Mouse (Mus musculus) embryonic fibroblast, embryonic 13.5 days (primary cell): ENCODE data around the gene Avl9. TPM values are rescaled to one million over a fixed set of nuclear protein-coding genes. Genes with fewer than 3 reads are reported as not detected.
A peak's percentile ranks its signal among the peaks of the same experiment; 100 is the strongest.

Source experiments
- H3K27ac ChIP-seq: 2 replicates; pipeline ENCODE4 v1.5.1; 2012; ENCODE audit warnings: low read length, control low read depth, inconsistent platforms; ENCODE audit not compliant: insufficient read depth
- H3K4me1 ChIP-seq: 2 replicates; pipeline ENCODE4 v1.6.1; 2011; ENCODE audit warnings: low read length; ENCODE audit not compliant: control insufficient read depth, insufficient read depth
- H3K4me3 ChIP-seq: 2 replicates; pipeline ENCODE4 v1.5.1; 2011; ENCODE audit warnings: mild to moderate bottlenecking, control low read depth, low read length; ENCODE audit not compliant: insufficient read depth
- CTCF ChIP-seq: IDR thresholded peaks from 2 replicates; pipeline ENCODE4 v1.5.1; 2011; ENCODE audit warnings: mild to moderate bottlenecking, control low read depth, low read length, moderate library complexity, borderline replicate concordance; ENCODE audit not compliant: insufficient read depth
- POLR2A ChIP-seq: IDR thresholded peaks from 2 replicates; pipeline ENCODE4 v1.6.1; 2011; ENCODE audit warnings: low read depth, mild to moderate bottlenecking, control low read depth, low read length, moderate library complexity
- polyA plus RNA-seq: library from polyadenylated mRNA; stranded (reverse); fragments of >200 nt; gene quantifications from 2 replicates; pipeline ENCODE4 v1.2.4, GENCODE M21; 2011; ENCODE audit warnings: low read depth; ENCODE audit not compliant: missing spikeins, insufficient read length

Gene Avl9
- 13.2 and 14.8 TPM in 2 replicates for polyA plus RNA-seq

DNA sequence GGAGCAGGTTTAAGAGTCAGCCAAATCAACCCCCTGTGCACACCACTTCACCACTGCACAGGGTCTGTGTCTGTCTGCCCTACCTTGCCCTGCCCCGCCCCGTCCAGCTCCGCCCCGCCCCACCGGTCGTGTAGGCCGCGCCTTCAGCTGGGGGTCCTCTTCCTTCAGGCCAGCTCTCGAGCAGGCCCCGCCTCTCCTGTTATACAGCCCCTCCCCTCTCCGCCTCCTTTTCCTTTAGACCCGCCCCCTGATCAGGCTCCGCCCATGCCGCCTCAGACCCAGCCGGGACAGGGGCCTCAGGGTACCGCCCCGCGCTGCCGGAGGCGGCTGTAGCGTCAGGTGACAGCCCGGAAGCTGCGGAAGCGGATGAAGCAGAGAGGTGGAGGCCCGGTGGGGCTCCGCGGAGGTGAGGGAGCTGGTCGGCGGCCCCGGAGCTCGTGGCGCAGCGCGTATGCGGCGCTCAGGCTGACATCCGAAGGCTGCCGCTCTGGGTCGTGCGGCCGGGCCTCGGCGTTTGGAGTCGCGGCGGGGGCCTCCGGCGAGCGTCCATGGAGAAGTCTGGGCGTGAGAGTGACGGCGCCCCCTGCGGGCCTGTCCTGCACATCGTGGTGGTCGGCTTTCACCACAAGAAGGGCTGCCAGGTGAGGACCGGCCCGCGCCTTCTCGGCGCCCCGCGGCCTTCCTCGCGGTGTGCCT lies at the start of gene Avl9:
Gene Avl9, plus strand, starts transcription at position 326 of the 696 bp plus-strand sequence.
- Histone ChIP-seq H3K4me3 (peak within 1 kb of the TSS; percentile 91), H3K27ac (peak within 1 kb of the TSS; percentile 66), H3K4me1 (no peaks in the 10 kb centered on the region)
- TF ChIP-seq CTCF: peak; percentile 74
- peak; percentile 74 for TF ChIP-seq POLR2A

DNA sequence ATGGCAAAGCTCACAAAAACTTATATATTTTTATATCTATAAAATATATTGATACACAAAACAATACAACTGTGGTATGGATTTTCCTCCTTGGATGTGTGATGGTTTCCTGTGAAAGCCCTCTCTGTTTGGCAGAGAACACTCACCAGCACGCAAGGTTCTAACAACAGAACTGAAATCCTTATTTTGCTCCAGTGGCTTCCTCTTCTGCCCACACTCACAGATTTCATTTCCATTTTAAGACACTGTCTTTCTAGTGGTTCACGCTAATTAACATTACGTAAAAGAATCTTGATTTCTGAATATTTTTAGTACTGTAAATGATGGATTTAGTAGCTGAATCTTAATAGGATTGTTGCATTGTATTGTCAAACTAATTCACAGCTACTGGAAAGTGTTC lies 26.5 kb upstream of the Avl9 start:
- Histone ChIP-seq H3K27ac (no peak overlapping the region), H3K4me1 (no peaks in the 10 kb centered on the region)
- no peak for TF ChIP-seq CTCF

DNA sequence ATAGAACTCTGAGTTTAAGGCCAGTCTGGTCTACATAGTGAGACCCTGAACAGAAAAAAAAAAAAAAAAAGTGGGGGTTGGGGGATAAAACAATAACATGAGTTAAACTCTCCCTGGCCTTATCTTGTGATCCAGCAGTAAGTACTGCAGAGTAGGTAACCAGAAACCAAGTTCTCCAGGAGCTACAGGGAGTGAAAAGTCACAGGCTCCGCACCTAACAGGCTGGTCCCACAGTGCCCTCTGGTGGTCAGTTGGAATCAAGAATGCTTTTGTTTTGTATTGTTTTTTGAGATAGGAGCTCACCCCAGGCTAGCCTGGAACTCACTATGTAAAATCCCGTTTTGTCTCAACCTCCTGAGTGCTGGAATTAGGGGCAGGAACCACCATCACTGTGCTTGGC lies 23.5 kb upstream of the Avl9 start:
- H3K27ac ChIP-seq: no peak overlapping the region
- no peak for TF ChIP-seq POLR2A
- peak; percentile 65; the same call in 1 of the 2 replicates for TF ChIP-seq CTCF
- H3K4me3 ChIP-seq: no peak overlapping the region
- no peaks in the 10 kb centered on the region for H3K4me1 ChIP-seq

More for the DNA sequence above, 26.5 kb upstream of the Avl9 start:
- no peak overlapping the region for H3K4me3 ChIP-seq

DNA sequence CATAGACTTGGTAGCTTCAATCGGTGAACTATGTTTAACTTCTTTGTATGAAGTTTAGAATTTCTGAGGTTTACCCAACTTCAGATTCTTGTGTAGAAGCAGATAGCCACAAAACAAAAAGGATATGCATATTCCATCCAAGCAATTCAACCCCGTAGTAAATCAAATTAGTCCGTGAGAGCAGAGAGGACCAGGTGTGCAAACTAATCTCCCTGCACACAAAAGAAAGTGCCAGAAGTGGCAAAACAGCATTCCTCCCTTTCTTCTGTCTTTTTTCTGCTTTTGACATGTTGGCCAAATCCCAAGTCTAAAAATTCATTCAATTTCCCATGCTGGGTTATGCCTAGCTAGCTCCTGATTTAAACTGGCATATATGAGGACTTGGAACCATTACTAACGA lies 22.3 kb upstream of the Avl9 start:
- no peak overlapping the region for H3K27ac ChIP-seq
- H3K4me1 ChIP-seq: no peaks in the 10 kb centered on the region
- H3K4me3 ChIP-seq: no peak overlapping the region
- no peak for TF ChIP-seq POLR2A
- TF ChIP-seq CTCF: no peak

DNA sequence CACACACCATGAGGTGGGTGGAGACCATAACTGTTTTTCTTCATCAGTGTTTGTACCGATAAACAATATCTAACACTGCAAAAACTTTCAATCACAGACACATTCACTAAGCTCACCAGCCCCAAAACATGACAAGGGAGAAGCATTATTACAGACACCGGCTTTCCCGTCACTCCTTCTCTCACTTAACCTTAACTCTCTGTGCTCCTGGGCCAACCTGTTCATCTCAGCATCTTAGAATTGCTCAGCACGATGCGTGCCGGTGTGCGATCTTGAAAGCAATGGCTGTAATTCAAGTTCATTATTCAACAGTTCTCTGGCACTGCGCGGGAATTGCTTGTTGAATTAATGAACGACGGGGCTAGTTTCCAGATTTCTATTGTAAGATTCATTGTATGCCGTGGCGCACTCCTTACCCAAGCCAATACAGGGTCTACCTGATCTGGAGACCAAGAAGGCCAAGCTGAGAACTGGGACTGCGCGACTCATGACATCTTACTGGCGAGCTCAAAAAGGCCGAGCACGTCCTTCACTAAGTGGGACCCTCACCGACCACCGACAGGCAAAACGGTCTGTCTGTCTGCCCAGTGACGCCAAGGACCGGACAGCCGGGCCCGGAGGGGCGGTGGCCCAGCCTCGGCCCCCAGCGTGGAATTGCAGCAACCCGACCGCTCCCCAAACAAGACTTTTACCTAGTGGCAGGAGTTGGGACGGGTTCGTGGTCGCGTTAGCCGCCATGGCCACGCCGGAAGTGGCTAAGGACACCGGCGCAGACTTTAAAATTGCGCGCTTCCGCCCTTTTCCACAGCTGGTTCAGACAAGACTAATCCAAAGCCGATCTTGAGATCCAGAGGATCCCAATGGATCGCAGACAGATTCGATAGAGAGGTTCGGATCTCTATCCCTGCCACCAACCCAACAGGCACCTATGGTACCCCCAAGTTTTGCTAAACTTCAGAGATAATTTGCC lies 10.5 kb upstream of the Avl9 start, which contains the start of gene Lsm5:
Gene Lsm5, minus strand, starts transcription at position 780 of the 970 bp plus-strand sequence.
- Histone ChIP-seq H3K27ac (no peak within 1 kb of the TSS), H3K4me1 (no peaks in the 10 kb centered on the region), H3K4me3 (peak within 1 kb of the TSS; percentile 92)
- no peak for TF ChIP-seq CTCF
- peak; percentile 67 for TF ChIP-seq POLR2A

DNA sequence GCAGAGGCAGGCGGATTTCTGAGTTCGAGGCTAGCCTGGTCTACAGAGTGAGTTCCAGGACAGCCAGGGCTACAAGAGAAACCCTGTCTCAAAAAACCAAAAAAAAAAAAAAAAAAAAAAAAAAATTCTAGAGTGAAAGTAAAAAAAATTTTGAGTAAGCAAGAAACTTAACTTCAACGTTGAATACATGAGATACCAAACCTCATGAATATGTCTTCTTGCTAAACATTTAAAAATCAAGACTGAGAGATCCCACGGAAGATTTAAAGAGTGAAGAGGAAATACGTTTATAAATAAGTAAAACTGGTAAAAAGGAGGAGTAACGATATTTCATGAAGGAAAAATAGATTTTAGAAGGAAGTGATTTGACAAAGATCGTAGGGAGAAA lies 519 bp upstream of the Avl9 start:
- Histone ChIP-seq H3K27ac (no peak overlapping the region), H3K4me1 (no peaks in the 10 kb centered on the region), H3K4me3 (peak overlapping the region; percentile 16; the same call in 1 of the 2 replicates)
- TF ChIP-seq CTCF (no peak), POLR2A (no peak)

DNA sequence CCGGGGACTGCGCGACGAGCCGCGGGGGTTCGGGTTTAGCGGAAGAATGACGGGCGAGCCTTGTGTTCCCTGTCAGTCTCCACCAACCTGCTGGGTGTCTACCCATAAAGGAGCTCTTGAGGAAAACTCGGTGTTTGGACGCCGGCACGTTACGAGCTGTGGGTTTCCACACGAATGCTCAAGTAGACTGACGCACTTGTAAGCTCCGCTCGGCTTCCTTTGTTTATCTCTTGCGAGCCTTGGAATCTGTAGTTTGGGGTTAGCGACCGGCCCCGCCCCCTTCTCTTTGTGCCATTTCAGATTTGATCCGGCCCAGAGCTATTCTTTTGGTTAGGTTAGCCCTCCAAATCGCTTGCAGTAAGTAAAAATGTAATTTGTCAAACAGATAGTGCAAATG lies 569 bp downstream of the Avl9 start:
- peak overlapping the region; percentile 66 for H3K27ac ChIP-seq
- no peak for TF ChIP-seq CTCF
- TF ChIP-seq POLR2A: no peak
- H3K4me1 ChIP-seq: no peaks in the 10 kb centered on the region
- H3K4me3 ChIP-seq: peak overlapping the region; percentile 91

DNA sequence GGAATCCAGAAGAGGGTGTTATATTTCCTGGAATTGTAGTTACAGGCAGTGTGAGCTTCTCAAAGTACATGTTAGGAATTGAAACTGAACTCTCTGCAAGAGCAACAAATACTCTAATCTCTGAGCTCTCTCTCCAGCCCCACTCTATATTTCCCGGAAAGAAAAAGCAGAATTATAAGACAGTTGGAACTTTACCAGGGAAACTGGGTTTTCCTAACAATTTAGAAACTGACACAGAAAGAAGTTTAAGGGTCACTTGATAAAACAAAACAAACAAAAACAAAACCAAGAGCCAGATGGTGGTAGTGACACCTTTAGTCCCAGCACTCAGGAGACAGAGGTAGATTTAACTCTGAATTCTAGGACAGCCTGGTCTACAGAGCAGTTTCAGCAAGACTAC lies 4.4 kb downstream of the Avl9 start:
- Histone ChIP-seq H3K4me1 (no peaks in the 10 kb centered on the region; the same call in 1 of the 2 replicates), H3K4me3 (no peak overlapping the region), H3K27ac (no peak overlapping the region)
- TF ChIP-seq POLR2A (no peak), CTCF (no peak)

DNA sequence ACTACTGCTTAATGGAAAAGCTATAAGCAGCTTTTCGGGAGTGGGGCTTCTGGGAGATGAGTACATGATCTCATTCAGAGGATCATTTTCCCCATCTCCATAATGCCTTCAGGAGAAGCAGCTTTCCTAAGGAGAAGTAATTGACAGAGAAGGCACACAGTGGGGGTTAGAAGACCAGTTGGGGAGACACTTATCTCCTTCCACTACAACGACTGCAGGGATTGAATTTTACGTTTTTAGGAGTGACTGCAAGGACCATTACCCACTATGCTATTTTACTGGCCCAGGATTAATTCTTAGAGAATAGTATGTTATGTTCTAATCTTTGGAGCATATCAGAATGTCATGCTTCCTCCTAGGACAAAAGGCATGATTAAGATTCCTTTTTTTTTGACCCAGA lies 6.2 kb downstream of the Avl9 start:
- Histone ChIP-seq H3K4me1 (no peaks in the 10 kb centered on the region; the same call in none of the 2 replicates), H3K27ac (no peak overlapping the region), H3K4me3 (no peak overlapping the region)
- TF ChIP-seq CTCF (no peak), POLR2A (no peak)
